Mouse (Mus musculus) megakaryocyte, embryonic 14.5 days (primary cell): ENCODE data around the gene Phc3. TPM values are rescaled to one million over a fixed set of nuclear protein-coding genes. Genes with fewer than 3 reads are reported as not detected.

Experiments used
- H3K27me3 ChIP-seq: replicated peaks from 2 replicates; pipeline ENCODE3; 2012; ENCODE audit warnings: inconsistent platforms
- H3K36me3 ChIP-seq: replicated peaks from 2 replicates; pipeline ENCODE3; 2012; ENCODE audit warnings: low read length, inconsistent platforms, mixed read lengths
- H3K4me1 ChIP-seq: 2 replicates; pipeline ENCODE4 v1.6.1; 2012; ENCODE audit warnings: inconsistent platforms
- H3K4me3 ChIP-seq: replicated peaks from 2 replicates; pipeline ENCODE3; 2012; ENCODE audit warnings: moderate library complexity, mild to moderate bottlenecking, inconsistent platforms
- H3K9me3 ChIP-seq: 2 replicates; pipeline ENCODE4 v1.6.1; 2012; ENCODE audit warnings: inconsistent platforms
- FLI1 ChIP-seq: IDR thresholded peaks from 2 replicates; pipeline ENCODE4 v1.6.1; 2012; ENCODE audit warnings: low read length, inconsistent platforms, mixed read lengths
- GATA1 ChIP-seq: IDR thresholded peaks from 3 replicates; pipeline ENCODE4 v1.6.1; 2012; ENCODE audit warnings: mixed read lengths, low read length, inconsistent platforms, borderline replicate concordance
- polyA plus RNA-seq: library from polyadenylated mRNA; stranded (reverse); fragments of >175 nt; gene quantifications from 2 replicates; pipeline ENCODE4 v1.2.3, GENCODE M21; 2012; ENCODE audit warnings: low replicate concordance; ENCODE audit not compliant: insufficient read depth

Gene Phc3
- 0.60 and 0.92 TPM in 2 replicates for polyA plus RNA-seq

DNA sequence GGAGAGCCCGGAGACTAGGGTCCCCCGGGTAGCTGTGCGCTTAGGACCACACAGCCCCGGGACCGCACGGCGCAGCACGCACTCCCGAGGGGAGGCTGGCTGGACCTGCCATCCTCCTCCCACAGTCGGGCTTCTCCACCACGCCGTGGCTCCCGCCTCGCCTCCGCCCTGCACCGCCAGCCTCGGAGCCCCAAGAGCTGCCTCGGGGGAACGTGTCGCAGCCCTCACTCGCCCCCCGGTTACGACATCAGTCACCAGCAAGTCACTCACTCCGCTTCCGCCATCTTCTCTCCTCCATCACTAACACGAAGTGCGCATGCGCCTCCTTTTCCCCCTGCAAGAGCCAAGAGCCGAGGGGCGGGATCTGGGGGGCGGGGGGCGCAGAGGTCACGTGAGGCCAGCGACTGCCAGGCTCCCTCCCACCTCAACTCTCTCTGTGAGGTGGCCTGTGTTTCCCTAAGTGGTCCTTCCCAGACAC lies at the start of gene Phc3:
Gene Phc3, minus strand, starts transcription at position 312 of the 478 bp plus-strand sequence.
- H3K9me3 ChIP-seq: no peaks in the 10 kb centered on the region
- no peak for TF ChIP-seq FLI1
- TF ChIP-seq GATA1: no peak
- H3K4me1 ChIP-seq: peaks cover 42% of the 10 kb centered on the region

DNA sequence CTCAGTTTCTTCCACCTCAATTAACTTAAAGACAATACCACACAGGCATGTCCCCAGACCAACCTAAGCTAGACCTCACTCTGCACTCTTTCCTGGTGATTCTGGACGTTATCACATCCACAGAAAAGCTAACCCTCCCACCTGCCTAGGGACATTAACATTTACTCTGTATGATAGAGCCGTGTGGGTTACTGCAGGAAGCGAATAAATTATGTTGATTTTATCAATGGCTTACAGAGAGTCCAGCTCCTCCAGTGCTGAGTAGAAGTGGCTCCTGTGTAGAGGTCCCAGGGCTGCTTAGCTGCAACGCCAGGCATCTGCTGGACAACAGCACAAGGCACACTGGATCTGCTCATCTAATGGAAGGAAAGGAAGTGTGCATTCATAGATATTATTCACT lies 48.4 kb upstream of the Phc3 start:
- Histone ChIP-seq H3K36me3 (peaks cover 8% of the 10 kb centered on the region), H3K27me3 (no peaks in the 10 kb centered on the region), H3K4me3 (no peak overlapping the region), H3K9me3 (no peaks in the 10 kb centered on the region), H3K4me1 (peaks cover 15% of the 10 kb centered on the region)
- TF ChIP-seq FLI1 (no peak), GATA1 (no peak)

More for the DNA sequence above, at the start of gene Phc3:
- Histone ChIP-seq H3K4me3 (peak within 1 kb of the TSS; percentile 99), H3K27me3 (no peaks in the 10 kb centered on the region), H3K36me3 (peaks cover 25% of the 10 kb centered on the region)

GRCm38 (mm10) chr3:31016594-31017196 lies 47.5 kb upstream of the Phc3 start:
- H3K9me3 ChIP-seq: no peaks in the 10 kb centered on the region
- TF ChIP-seq FLI1 (no peak), GATA1 (no peak)
- H3K4me1 ChIP-seq: peaks cover 14% of the 10 kb centered on the region
- H3K27me3 ChIP-seq: no peaks in the 10 kb centered on the region
- H3K4me3 ChIP-seq: no peak overlapping the region
- peaks cover 8% of the 10 kb centered on the region for H3K36me3 ChIP-seq

DNA sequence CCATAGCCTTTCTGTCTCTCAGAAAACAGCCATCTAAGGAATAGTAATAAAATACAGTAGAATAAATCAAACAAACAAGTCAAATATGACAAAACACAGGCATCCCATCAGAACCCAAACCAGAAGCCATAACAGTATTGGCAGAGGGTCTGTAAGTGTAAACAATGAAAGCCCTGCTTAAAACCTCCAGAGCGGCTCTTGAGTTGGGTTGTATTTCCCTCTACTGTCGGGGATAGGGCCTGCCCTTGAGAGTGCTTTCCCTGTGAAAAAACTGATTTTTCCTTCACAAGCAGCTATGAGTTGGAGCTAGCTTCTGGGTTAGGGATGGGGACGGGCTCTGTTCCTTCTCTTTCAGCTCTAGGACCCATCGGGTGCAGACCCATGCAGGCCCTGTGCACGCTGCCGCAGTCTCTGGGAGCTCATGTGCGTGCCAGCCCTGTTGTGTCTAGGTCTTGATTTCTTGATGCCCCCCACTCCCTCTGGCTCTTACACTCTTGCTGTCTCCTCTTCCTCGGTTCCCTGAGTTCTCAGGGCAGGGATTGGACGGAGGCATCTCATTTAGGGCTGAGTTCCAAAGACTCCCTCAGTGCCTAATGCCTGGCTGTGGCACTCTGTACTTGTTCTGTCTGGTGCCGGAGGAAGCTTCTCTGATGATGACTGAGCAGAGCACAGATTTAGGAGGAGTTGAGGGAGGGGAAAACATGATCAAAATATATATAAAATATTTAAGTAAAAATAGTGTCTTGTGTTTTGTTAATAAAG lies 46.6 kb upstream of the Phc3 start:
- H3K4me3 ChIP-seq: no peak overlapping the region
- no peaks in the 10 kb centered on the region for H3K27me3 ChIP-seq
- no peak for TF ChIP-seq FLI1
- TF ChIP-seq GATA1: no peak
- peaks cover 8% of the 10 kb centered on the region for H3K36me3 ChIP-seq
- no peaks in the 10 kb centered on the region for H3K9me3 ChIP-seq
- H3K4me1 ChIP-seq: peaks cover 14% of the 10 kb centered on the region

GRCm38 (mm10) chr3:31014374-31014773 lies 45.2 kb upstream of the Phc3 start:
- H3K4me3 ChIP-seq: no peak overlapping the region
- no peaks in the 10 kb centered on the region for H3K27me3 ChIP-seq
- no peaks in the 10 kb centered on the region for H3K9me3 ChIP-seq
- peaks cover 13% of the 10 kb centered on the region for H3K4me1 ChIP-seq
- no peaks in the 10 kb centered on the region for H3K36me3 ChIP-seq
- TF ChIP-seq GATA1 (no peak), FLI1 (no peak)

DNA sequence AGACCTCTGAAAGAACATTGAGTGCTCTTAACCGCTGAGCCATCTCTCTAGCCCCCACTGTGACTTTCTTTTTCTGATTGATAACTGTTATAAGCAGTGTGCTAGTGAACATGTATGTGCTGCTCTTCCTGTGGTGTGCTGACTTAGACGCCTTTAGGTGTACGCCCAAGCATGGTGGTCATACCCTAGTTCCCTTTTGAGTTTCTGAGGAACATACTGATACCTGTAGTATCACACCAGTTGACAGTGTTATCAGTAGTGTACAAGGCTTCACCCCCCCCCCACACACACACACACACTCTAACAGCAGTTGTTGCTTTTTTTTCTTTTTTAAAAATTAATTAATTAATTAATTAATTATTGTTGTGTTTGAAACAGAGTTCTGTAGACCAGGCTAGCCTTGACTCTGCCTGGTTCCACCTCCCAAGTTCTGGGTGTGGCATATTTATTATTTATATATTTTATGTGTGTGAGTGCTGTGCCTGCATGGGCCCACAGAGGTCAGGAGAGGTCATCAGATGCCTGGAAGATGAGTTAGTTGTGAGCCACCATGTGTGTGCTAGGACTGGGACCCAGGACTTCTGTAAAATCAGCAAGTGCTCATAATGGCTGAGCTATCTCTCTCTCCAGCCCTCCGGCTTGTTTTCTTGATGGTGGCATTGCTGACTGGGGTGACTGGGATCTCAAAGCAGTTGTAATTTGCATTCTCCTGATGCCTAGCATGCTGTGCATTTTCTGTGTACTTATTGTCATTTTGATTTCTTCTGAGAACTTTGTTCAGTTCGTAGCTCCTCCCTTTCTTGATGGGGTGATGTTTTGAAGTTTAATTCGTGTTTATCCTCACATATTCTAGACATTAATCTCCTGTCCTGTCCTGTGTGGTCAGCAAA lies 35.4 kb upstream of the Phc3 start:
- peaks cover 18% of the 10 kb centered on the region for H3K4me1 ChIP-seq
- no peak overlapping the region for H3K4me3 ChIP-seq
- H3K27me3 ChIP-seq: no peaks in the 10 kb centered on the region
- H3K36me3 ChIP-seq: no peaks in the 10 kb centered on the region
- peaks cover 8% of the 10 kb centered on the region for H3K9me3 ChIP-seq
- TF ChIP-seq GATA1: no peak
- no peak for TF ChIP-seq FLI1

GRCm38 (mm10) chr3:31001048-31001676 lies 31.9 kb upstream of the Phc3 start:
- H3K27me3 ChIP-seq: no peaks in the 10 kb centered on the region

DNA sequence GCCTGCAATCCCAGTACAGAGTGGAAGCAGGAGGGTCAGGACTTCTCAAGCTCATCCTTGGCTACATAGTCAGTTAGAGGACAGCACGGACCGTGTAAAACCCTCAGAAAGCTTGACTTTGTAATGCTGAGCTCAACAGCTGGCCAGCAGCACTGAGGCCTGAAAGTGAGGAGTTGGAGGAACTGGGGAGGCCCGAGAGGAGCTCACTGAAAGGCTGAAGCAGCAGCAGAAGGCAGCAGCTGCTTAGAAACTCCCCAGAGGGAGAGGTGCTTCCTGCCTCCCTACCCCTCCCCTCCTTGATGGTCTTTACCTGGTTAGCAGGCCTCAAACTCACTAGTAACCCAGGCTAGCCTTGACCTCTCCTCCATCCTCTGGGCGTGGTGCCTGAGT lies 30.8 kb upstream of the Phc3 start:
- Histone ChIP-seq H3K9me3 (peaks cover 8% of the 10 kb centered on the region), H3K4me3 (no peak overlapping the region), H3K4me1 (peaks cover 42% of the 10 kb centered on the region), H3K36me3 (no peaks in the 10 kb centered on the region), H3K27me3 (no peaks in the 10 kb centered on the region)
- TF ChIP-seq GATA1 (no peak), FLI1 (no peak)

More at GRCm38 (mm10) chr3:31001048-31001676, 31.9 kb upstream of the Phc3 start:
- TF ChIP-seq GATA1 (no peak), FLI1 (no peak)
- H3K9me3 ChIP-seq: peaks cover 8% of the 10 kb centered on the region
- H3K4me3 ChIP-seq: no peak overlapping the region
- peaks cover 39% of the 10 kb centered on the region for H3K4me1 ChIP-seq
- no peaks in the 10 kb centered on the region for H3K36me3 ChIP-seq

DNA sequence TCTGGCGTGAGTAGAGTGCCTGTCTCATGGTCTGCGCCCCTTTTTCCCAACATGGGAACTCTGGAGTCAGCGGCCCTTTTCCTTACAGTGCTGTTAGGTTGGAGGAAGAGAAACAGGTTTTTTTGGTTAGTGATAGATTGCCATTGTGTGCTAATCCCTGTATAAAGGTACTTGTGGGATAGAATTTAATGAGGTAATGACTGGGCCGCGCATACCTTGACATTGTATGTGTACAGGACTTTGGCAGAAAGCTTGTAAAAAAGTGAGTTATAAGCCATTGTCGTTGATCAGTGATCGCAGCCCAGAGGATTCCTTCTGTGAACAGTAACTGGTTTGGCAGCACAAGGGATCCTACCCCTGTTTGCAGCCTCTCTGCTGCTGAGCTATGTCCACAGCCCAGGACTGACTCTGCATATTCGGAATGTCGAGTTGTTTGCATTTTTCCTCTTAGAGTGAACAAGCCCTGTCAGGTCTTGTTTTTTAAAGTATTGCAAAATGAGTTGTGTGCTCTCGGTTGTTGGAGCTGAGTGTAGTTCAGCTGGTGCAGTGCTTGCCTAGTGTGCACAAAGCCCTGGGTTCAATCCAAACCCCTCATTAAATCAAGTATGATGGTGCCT lies 30.3 kb upstream of the Phc3 start:
- Histone ChIP-seq H3K36me3 (no peaks in the 10 kb centered on the region), H3K4me1 (peaks cover 47% of the 10 kb centered on the region), H3K27me3 (no peaks in the 10 kb centered on the region), H3K4me3 (no peak overlapping the region), H3K9me3 (peaks cover 8% of the 10 kb centered on the region)
- TF ChIP-seq GATA1 (no peak), FLI1 (no peak)
